Mouse (Mus musculus): ENCODE measurements at regions not wholly inside any gene's neighbourhood (a gene's known extent, or its start where the extent isn't known, plus 50 kb on each side); places are given as distances from the start of the nearest gene placed in this dataset.

- DNase-seq (ENCODE audit: low read depth, low spot score) = no peak
Observed at GRCm38 (mm10) chr17:65015731-65016130, 179.9 kb upstream of the 4930583I09Rik start.

GRCm38 (mm10) chr17:65014682-65015081, 178.8 kb upstream of the 4930583I09Rik start:
- no peak for DNase-seq (ENCODE audit: low read depth, low spot score)

GRCm38 (mm10) chr17:65000626-65001135, 164.8 kb upstream of the 4930583I09Rik start:
- DNase-seq (ENCODE audit: low read depth, low spot score) = no peak

- no peak for DNase-seq (ENCODE audit: low read depth, low spot score)
Observed at GRCm38 (mm10) chr17:64994483-64994882, 158.6 kb upstream of the 4930583I09Rik start.

GRCm38 (mm10) chr17:64991262-64991661, 155.4 kb upstream of the 4930583I09Rik start:
- DNase-seq (ENCODE audit: low read depth, low spot score) = no peak

- no peak for DNase-seq (ENCODE audit: low read depth, low spot score)
Observed at GRCm38 (mm10) chr17:64984276-64985011, 148.6 kb upstream of the 4930583I09Rik start.

- no peak for DNase-seq (ENCODE audit: low read depth, low spot score)
Observed at GRCm38 (mm10) chr17:64983480-64983879, 147.6 kb upstream of the 4930583I09Rik start.

GRCm38 (mm10) chr17:64964153-64964552, 128.3 kb upstream of the 4930583I09Rik start:
- no peak for DNase-seq (ENCODE audit: low read depth, low spot score)

GRCm38 (mm10) chr17:64961887-64962286, 126.0 kb upstream of the 4930583I09Rik start:
- no peak for DNase-seq (ENCODE audit: low read depth, low spot score)

GRCm38 (mm10) chr17:64957495-64957894, 121.6 kb upstream of the 4930583I09Rik start:
- no peak for DNase-seq (ENCODE audit: low read depth, low spot score)

GRCm38 (mm10) chr17:64956506-64956905, 120.6 kb upstream of the 4930583I09Rik start:
- DNase-seq (ENCODE audit: low read depth, low spot score) = no peak

- DNase-seq (ENCODE audit: low read depth, low spot score) = no peak
Observed at GRCm38 (mm10) chr17:64953275-64953674, 117.4 kb upstream of the 4930583I09Rik start.

GRCm38 (mm10) chr17:64951625-64951940, 115.7 kb upstream of the 4930583I09Rik start:
- DNase-seq (ENCODE audit: low read depth, low spot score) = no peak

- DNase-seq (ENCODE audit: low read depth, low spot score) = peak; percentile 83
Observed at GRCm38 (mm10) chr17:64950802-64951624, 115.1 kb upstream of the 4930583I09Rik start.

GRCm38 (mm10) chr17:64943213-64943612, 107.3 kb upstream of the 4930583I09Rik start:
- no peak for DNase-seq (ENCODE audit: low read depth, low spot score)

- DNase-seq (ENCODE audit: low read depth, low spot score) = no peak
Observed at GRCm38 (mm10) chr17:64941555-64941954, 105.7 kb upstream of the 4930583I09Rik start.

GRCm38 (mm10) chr17:64935683-64936082, 99.8 kb upstream of the 4930583I09Rik start:
- DNase-seq (ENCODE audit: low read depth, low spot score) = no peak

- no peak for DNase-seq (ENCODE audit: low read depth, low spot score)
Observed at GRCm38 (mm10) chr17:64934411-64934810, 98.5 kb upstream of the 4930583I09Rik start.

GRCm38 (mm10) chr17:64930816-64931428, 95.1 kb upstream of the 4930583I09Rik start:
- DNase-seq (ENCODE audit: low read depth, low spot score) = peak; percentile 62

- DNase-seq (ENCODE audit: low read depth, low spot score) = no peak
Observed at GRCm38 (mm10) chr17:64923762-64924161, 87.9 kb upstream of the 4930583I09Rik start.

GRCm38 (mm10) chr17:64922235-64922634, 86.4 kb upstream of the 4930583I09Rik start:
- DNase-seq (ENCODE audit: low read depth, low spot score) = no peak

- DNase-seq (ENCODE audit: low read depth, low spot score) = peak; percentile 84
Observed at GRCm38 (mm10) chr17:64920236-64920635, 84.4 kb upstream of the 4930583I09Rik start.
